Mouse (Mus musculus): ENCODE measurements at regions not wholly inside any gene's neighbourhood (a gene's known extent, or its start where the extent isn't known, plus 50 kb on each side); places are given as distances from the start of the nearest gene placed in this dataset.

DNA sequence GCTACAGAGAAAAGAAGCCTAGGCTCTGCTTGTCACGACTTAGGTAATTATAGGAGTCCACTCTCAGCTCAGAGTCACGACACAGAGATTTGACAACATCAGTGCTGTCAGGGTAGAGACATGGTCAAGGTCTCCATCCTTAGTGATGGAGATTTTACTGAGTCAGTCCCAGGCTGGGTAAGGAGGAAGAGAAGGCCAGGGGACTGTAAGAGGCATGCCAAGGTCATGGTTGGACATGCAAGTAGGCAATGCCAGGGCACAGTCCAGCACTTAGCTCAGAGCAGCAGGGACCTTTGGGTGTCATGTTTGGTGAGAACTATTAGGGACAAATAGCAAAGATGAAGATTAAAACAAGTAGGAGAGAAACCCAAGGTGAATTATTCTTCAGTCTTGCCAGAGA lies 200.7 kb upstream of the A230072I06Rik start:
- no peak for TF ChIP-seq CTCF (IDR thresholded peaks at IDR 0.05; ENCODE audit: low read depth, low read length)
- no peak for TF ChIP-seq POLR2A (IDR thresholded peaks at IDR 0.05; ENCODE audit: extremely low read depth, insufficient read depth, low read length)
- Histone ChIP-seq H3K27me3 (ENCODE audit: control insufficient read depth, insufficient read depth, low read length) (peaks cover 8% of the 10 kb centered on the region), H3K27ac (replicated peaks; ENCODE audit: insufficient read depth, low read depth, low read length) (no peak overlapping the region), H3K9ac (ENCODE audit: low read depth, low read length) (no peak overlapping the region), H3K4me1 (ENCODE audit: control insufficient read depth, insufficient read depth, low read length) (no peaks in the 10 kb centered on the region), H3K79me2 (ENCODE audit: control insufficient read depth, insufficient read depth, low read length) (no peaks in the 10 kb centered on the region), H3K36me3 (ENCODE audit: control insufficient read depth, insufficient read depth, low read length) (no peaks in the 10 kb centered on the region), H3K4me3 (ENCODE audit: insufficient read depth, low read depth, low read length) (no peak overlapping the region)
- 72% methylated on average over 2 of the region's 2 CpGs for WGBS
- no peak for DNase-seq (ENCODE audit: extremely low read depth, low read depth, low spot score)

DNA sequence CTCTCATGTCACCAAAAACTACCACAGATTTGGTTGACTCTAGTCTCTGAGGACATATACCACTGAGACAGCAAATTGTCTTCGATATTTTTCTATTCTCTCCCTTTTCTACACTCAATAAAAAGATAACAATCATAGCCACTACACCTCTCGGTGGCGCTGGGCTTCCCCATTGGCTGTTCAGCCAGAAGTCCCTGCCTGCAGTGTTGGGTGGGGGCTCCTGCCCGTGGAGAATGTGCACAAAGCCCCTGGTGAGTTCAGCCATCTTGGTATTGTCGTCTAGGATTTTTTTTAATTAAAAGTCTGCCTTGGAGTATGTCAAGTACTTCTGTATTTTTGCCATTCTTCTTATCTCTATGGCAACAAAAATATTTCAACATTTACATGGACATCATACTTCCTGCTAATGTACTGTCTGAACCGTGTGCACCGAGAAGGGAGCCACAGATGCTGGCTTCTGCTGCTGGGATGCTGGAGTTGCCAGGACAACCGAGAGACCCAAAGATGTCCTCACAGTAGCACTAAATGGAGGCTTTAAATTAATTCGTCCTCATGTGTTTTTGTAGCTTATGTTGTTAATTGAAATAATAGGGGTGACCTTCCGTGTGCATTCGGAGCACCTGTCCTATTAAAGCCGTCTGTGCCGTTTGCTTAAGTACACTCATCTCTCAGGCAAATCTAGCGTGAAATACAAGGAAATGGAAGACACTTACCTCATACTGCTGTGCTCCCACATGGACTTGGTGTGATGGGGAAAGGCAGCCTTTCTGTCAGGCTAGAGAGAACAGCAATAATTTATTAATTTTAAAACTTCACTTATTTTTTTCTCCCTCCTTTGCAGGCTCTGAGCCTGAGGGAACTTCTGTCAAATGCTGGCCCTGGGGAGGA lies 199.7 kb upstream of the A230072I06Rik start:
- WGBS: 77% methylated on average over 14 of the region's 14 CpGs
- H3K79me2 ChIP-seq (ENCODE audit: control insufficient read depth, insufficient read depth, low read length): no peaks in the 10 kb centered on the region
- TF ChIP-seq POLR2A (IDR thresholded peaks at IDR 0.05; ENCODE audit: extremely low read depth, insufficient read depth, low read length) (no peak), CTCF (IDR thresholded peaks at IDR 0.05; ENCODE audit: low read depth, low read length) (no peak)
- no peak overlapping the region for H3K9ac ChIP-seq (ENCODE audit: low read depth, low read length)
- H3K27ac ChIP-seq (replicated peaks; ENCODE audit: insufficient read depth, low read depth, low read length): no peak overlapping the region
- no peak overlapping the region for H3K4me3 ChIP-seq (ENCODE audit: insufficient read depth, low read depth, low read length)
- H3K36me3 ChIP-seq (ENCODE audit: control insufficient read depth, insufficient read depth, low read length): no peaks in the 10 kb centered on the region
- no peak for DNase-seq (ENCODE audit: extremely low read depth, low read depth, low spot score)
- H3K27me3 ChIP-seq (ENCODE audit: control insufficient read depth, insufficient read depth, low read length): peaks cover 11% of the 10 kb centered on the region
- H3K4me1 ChIP-seq (ENCODE audit: control insufficient read depth, insufficient read depth, low read length): no peaks in the 10 kb centered on the region

DNA sequence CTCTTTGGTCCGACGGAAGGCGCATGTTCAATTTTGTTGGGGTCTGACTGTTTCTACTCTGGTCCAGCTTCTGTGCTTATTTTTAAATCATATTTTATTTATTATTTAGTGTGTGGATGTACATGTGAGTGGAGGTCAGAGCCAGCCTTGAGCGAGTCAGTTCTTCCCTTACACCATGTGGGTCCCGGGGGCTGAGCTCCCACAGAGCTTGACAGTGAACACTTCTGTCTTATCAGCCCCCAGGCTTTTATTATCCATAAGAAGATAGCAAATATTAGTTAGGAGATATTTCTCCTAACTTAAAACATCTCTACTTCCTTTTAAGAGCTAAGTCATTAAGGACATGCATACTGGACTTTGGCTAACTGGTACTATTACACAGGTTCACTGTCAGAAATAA lies 197.1 kb upstream of the A230072I06Rik start:
- Histone ChIP-seq H3K4me3 (ENCODE audit: insufficient read depth, low read depth, low read length) (no peak overlapping the region), H3K36me3 (ENCODE audit: control insufficient read depth, insufficient read depth, low read length) (no peaks in the 10 kb centered on the region), H3K4me1 (ENCODE audit: control insufficient read depth, insufficient read depth, low read length) (no peaks in the 10 kb centered on the region), H3K79me2 (ENCODE audit: control insufficient read depth, insufficient read depth, low read length) (no peaks in the 10 kb centered on the region), H3K27me3 (ENCODE audit: control insufficient read depth, insufficient read depth, low read length) (peaks cover 11% of the 10 kb centered on the region), H3K9ac (ENCODE audit: low read depth, low read length) (no peak overlapping the region), H3K27ac (replicated peaks; ENCODE audit: insufficient read depth, low read depth, low read length) (no peak overlapping the region)
- TF ChIP-seq CTCF (IDR thresholded peaks at IDR 0.05; ENCODE audit: low read depth, low read length) (no peak), POLR2A (IDR thresholded peaks at IDR 0.05; ENCODE audit: extremely low read depth, insufficient read depth, low read length) (no peak)
- 97% methylated on average over 5 of the region's 5 CpGs for WGBS
- no peak for DNase-seq (ENCODE audit: extremely low read depth, low read depth, low spot score)

DNA sequence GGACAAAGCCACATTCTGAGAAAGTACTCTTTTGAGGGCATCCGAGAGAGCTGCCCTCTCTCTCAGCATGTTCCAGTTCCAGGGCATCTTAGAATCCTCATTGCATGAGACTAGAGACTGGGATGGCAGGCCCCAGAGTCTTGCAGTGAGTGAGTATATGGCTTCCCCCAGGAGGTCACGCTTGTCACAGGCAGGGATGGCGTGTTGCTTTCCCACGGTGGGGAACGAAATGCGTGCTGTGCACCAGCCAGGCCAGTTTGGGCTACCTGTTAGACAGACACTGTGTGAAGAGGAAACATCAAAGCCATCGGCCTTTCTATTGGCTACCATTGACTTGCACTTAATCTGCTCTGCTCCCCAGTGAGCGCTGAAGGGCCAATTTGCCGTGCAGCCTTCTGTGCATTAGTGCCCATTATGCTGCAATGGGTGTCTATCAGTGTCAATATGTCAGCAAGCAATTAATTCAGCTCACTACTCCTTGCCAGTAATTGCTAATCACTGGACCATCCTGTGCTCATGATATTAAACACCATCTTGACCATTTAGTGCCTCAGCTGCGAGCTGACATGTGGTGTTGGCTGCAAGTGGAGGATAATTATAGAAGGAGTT lies 191.3 kb upstream of the A230072I06Rik start:
- no peak overlapping the region for H3K27ac ChIP-seq (replicated peaks; ENCODE audit: insufficient read depth, low read depth, low read length)
- H3K27me3 ChIP-seq (ENCODE audit: control insufficient read depth, insufficient read depth, low read length): peaks cover 19% of the 10 kb centered on the region
- DNase-seq (ENCODE audit: extremely low read depth, low read depth, low spot score): no peak
- H3K4me1 ChIP-seq (ENCODE audit: control insufficient read depth, insufficient read depth, low read length): no peaks in the 10 kb centered on the region
- H3K9ac ChIP-seq (ENCODE audit: low read depth, low read length): no peak overlapping the region
- no peaks in the 10 kb centered on the region for H3K79me2 ChIP-seq (ENCODE audit: control insufficient read depth, insufficient read depth, low read length)
- H3K4me3 ChIP-seq (ENCODE audit: insufficient read depth, low read depth, low read length): no peak overlapping the region
- 92% methylated on average over 10 of the region's 10 CpGs for WGBS
- no peaks in the 10 kb centered on the region for H3K36me3 ChIP-seq (ENCODE audit: control insufficient read depth, insufficient read depth, low read length)
- TF ChIP-seq CTCF (IDR thresholded peaks at IDR 0.05; ENCODE audit: low read depth, low read length) (no peak), POLR2A (IDR thresholded peaks at IDR 0.05; ENCODE audit: extremely low read depth, insufficient read depth, low read length) (no peak)

DNA sequence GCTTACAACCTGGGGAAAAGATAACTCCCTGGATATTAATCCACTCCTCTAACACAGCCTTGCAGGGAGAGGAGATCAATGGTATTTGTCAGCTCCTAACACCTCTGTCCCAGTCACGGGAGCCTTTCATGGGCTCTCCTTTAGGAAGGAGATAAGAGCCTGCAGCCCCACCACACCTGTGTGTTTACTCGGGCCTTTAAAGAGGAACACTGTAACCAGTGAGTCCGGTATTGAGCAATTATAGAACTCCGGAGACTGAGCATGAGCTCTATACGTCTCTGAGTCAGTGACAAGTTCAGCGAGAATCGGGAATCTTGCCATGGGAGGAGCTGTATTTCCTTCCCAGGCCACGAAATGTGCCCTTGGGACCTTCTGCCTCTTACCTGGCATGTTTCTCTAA lies 178.5 kb upstream of the A230072I06Rik start:
- Histone ChIP-seq H3K9ac (ENCODE audit: low read depth, low read length) (no peak overlapping the region), H3K27ac (replicated peaks; ENCODE audit: insufficient read depth, low read depth, low read length) (no peak overlapping the region), H3K4me3 (ENCODE audit: insufficient read depth, low read depth, low read length) (no peak overlapping the region), H3K36me3 (ENCODE audit: control insufficient read depth, insufficient read depth, low read length) (no peaks in the 10 kb centered on the region), H3K79me2 (ENCODE audit: control insufficient read depth, insufficient read depth, low read length) (no peaks in the 10 kb centered on the region), H3K4me1 (ENCODE audit: control insufficient read depth, insufficient read depth, low read length) (no peaks in the 10 kb centered on the region), H3K27me3 (ENCODE audit: control insufficient read depth, insufficient read depth, low read length) (peaks cover 11% of the 10 kb centered on the region)
- 31% methylated on average over 8 of the region's 8 CpGs for WGBS
- no peak for DNase-seq (ENCODE audit: extremely low read depth, low read depth, low spot score)
- TF ChIP-seq CTCF (IDR thresholded peaks at IDR 0.05; ENCODE audit: low read depth, low read length): no peak
- TF ChIP-seq POLR2A (IDR thresholded peaks at IDR 0.05; ENCODE audit: extremely low read depth, insufficient read depth, low read length): no peak

DNA sequence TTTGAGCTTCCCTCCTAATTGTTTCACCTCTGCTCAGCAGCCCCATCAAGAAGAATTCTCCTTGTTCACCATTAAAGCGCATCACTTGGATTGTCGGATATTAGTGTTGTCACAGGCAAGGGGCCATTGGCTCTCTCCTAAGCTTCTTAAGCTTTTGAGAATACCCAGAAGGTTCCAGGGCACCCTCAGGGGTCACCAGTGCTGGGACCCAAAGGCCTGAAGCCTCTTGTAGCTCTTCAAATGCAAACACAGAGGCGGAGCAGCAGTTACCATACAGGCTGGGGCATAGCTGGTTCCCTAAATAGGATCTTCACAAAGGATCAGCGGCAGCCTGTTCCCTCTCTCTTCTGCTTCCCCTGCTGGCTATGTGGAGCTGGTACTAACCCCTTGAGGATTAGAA lies 175.3 kb upstream of the A230072I06Rik start:
- Histone ChIP-seq H3K27me3 (ENCODE audit: control insufficient read depth, insufficient read depth, low read length) (peaks cover 11% of the 10 kb centered on the region), H3K27ac (replicated peaks; ENCODE audit: insufficient read depth, low read depth, low read length) (no peak overlapping the region), H3K79me2 (ENCODE audit: control insufficient read depth, insufficient read depth, low read length) (no peaks in the 10 kb centered on the region), H3K4me1 (ENCODE audit: control insufficient read depth, insufficient read depth, low read length) (no peaks in the 10 kb centered on the region), H3K36me3 (ENCODE audit: control insufficient read depth, insufficient read depth, low read length) (no peaks in the 10 kb centered on the region), H3K9ac (ENCODE audit: low read depth, low read length) (no peak overlapping the region), H3K4me3 (ENCODE audit: insufficient read depth, low read depth, low read length) (no peak overlapping the region)
- TF ChIP-seq POLR2A (IDR thresholded peaks at IDR 0.05; ENCODE audit: extremely low read depth, insufficient read depth, low read length): no peak
- no peak for DNase-seq (ENCODE audit: extremely low read depth, low read depth, low spot score)
- WGBS: 80% methylated on average over 4 of the region's 4 CpGs
